Mouse (Mus musculus) stomach, embryonic 14.5 days (tissue): Measurements from ENCODE around the gene Pnpla3. TPM values are rescaled to one million over a fixed set of nuclear protein-coding genes. Genes with fewer than 3 reads are reported as not detected.

Experiments used
- ATAC-seq: fragments of 200-750 bp; cut with Nextera tagmentation; 2 replicates; pipeline ENCODE4 v1.8.0; 2017; ENCODE audit warnings: low read depth, moderate TSS enrichment; ENCODE audit not compliant: insufficient number of reproducible peaks, insufficient read depth, low FRiP score
- H3K27ac ChIP-seq: fragments of 300-500 bp; sonication (generic); 2 replicates; pipeline ENCODE4 v1.5.1; 2014; ENCODE audit warnings: mild to moderate bottlenecking, low read length, moderate library complexity, mixed read lengths
- H3K27me3 ChIP-seq: fragments of 300-500 bp; sonication (generic); 2 replicates; pipeline ENCODE4 v1.6.1; 2014; ENCODE audit warnings: low read length, control low read depth, mixed read lengths; ENCODE audit not compliant: control insufficient read depth, insufficient read depth
- H3K36me3 ChIP-seq: fragments of 300-500 bp; sonication (generic); 2 replicates; pipeline ENCODE4 v1.6.1; 2014; ENCODE audit warnings: mild to moderate bottlenecking, control low read depth, low read length, moderate library complexity, mixed read lengths; ENCODE audit not compliant: control insufficient read depth, insufficient read depth
- H3K4me1 ChIP-seq: fragments of 300-500 bp; sonication (generic); 2 replicates; pipeline ENCODE4 v1.6.1; 2014; ENCODE audit warnings: low read length, control low read depth, mixed read lengths; ENCODE audit not compliant: control insufficient read depth, insufficient read depth
- H3K4me2 ChIP-seq: fragments of 300-500 bp; sonication (generic); replicated peaks from 2 replicates; pipeline ENCODE4 v1.6.1; 2014; ENCODE audit warnings: low read depth, low read length, control low read depth
- H3K4me3 ChIP-seq: fragments of 300-500 bp; sonication (generic); 2 replicates; pipeline ENCODE4 v1.5.1; 2014; ENCODE audit warnings: low read depth, low read length, control low read depth
- H3K9ac ChIP-seq: fragments of 300-500 bp; sonication (generic); replicated peaks from 2 replicates; pipeline ENCODE4 v1.6.1; 2014; ENCODE audit warnings: low read depth, mild to moderate bottlenecking, control low read depth, low read length, moderate library complexity, mixed read lengths
- H3K9me3 ChIP-seq: fragments of 300-500 bp; sonication (generic); 2 replicates; pipeline ENCODE4 v1.6.1; 2016; ENCODE audit warnings: low read depth, low read length, control low read depth; ENCODE audit not compliant: control insufficient read depth
- WGBS: fragments of 180-500 bp; shearing (Covaris S2); extraction: QIAGEN DNeasy Blood & Tissue Kit; methylation state at CpG from one replicate; pipeline ENCODE4 v1.1.7; 2014; 5-methylcytosine and 5-hydroxymethylcytosine counted together
- polyA plus RNA-seq: library from polyadenylated mRNA; unstranded; fragments of >200 nt; fragmentation: Nextera tagmentation; extraction: Ambion mirVana; gene quantifications from 2 replicates; pipeline ENCODE4 v1.2.1, GENCODE M21; 2014

The Pnpla3 gene
- 0.51 and 0.70 TPM in 2 replicates for polyA plus RNA-seq

DNA sequence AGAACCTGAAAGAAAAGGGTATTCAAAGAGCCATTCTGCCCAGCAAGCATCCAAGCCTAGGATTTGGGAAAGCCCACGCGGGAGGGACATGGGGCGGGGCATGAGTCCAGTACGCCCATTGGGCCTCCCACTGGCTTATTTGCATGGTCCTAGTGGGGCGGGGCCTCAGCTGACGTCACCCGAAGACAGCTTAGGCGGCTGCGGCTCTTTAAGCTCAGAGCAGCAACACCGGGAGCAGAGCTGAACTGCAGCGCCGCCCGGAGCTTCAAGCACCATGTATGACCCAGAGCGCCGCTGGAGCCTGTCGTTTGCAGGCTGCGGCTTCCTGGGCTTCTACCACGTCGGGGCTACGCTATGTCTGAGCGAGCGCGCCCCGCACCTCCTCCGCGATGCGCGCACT lies at the start of gene Pnpla3:
Gene Pnpla3, plus strand, starts transcription at position 238 of the 400 bp plus-strand sequence.
- H3K9me3 ChIP-seq, result no peaks in the 10 kb centered on the region
- H3K4me3 ChIP-seq, result peak within 1 kb of the TSS; percentile 47
- peak; percentile 98 for ATAC-seq
- peak within 1 kb of the TSS; percentile 14; the same call in 1 of the 2 replicates for H3K9ac ChIP-seq
- peaks cover 4% of the 10 kb centered on the region; the same call in 1 of the 2 replicates for H3K27me3 ChIP-seq
- no peak within 1 kb of the TSS for H3K27ac ChIP-seq
- peak within 1 kb of the TSS; percentile 96 for H3K4me2 ChIP-seq
- peaks cover 10% of the 10 kb centered on the region; the same call in 1 of the 2 replicates for H3K4me1 ChIP-seq
- WGBS, result under 1% methylated on average over 28 of the region's 28 CpGs
- no peaks in the 10 kb centered on the region for H3K36me3 ChIP-seq

DNA sequence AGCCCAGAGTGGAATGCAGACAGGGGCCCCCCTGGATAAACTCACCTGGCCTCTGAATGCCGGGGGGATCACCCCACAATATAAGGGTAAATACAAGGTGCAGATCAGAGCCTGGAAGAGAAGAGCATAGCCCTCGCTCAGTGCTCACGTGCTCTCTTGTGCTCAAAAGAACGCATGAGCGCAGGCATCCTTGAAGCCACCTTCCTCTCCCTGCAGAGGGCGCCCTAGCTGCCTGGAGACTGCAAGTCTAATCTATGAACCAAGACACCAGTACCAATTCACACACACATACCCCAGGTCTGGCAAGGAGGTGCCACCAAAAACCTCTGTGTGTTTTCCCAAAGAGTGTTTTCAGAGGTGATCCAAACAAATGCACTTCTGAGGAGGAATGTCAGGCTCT lies 47.0 kb upstream of the Pnpla3 start:
- WGBS, result 26% methylated on average over 6 of the region's 6 CpGs
- H3K27ac ChIP-seq, result no peak overlapping the region

DNA sequence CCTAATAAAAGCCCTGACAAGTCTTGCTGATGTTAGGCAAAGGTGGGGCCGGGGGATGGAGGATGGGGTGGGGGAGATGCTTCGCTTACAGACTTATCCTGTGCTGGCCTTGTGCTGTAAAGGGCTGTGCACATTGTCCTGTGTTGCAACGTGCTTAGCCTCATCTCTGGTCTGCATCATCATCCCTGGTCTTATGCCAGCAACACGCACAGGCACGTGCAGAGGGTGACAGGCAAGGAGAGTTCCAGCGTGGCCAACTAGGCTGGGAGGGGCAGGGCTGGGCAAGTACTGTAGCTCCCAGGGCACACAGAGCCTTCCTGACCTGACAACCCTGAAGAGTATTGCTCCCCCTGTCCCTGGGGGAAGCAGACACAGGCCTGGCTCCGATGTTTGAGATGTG lies 46.6 kb upstream of the Pnpla3 start:
- Histone ChIP-seq H3K9ac (no peak overlapping the region), H3K4me1 (no peaks in the 10 kb centered on the region), H3K27ac (no peak overlapping the region), H3K9me3 (no peaks in the 10 kb centered on the region), H3K4me3 (no peak overlapping the region), H3K36me3 (no peaks in the 10 kb centered on the region), H3K27me3 (no peaks in the 10 kb centered on the region), H3K4me2 (no peak overlapping the region)
- no peak for ATAC-seq
- WGBS, result 70% methylated on average over 7 of the region's 7 CpGs

More for the DNA sequence above, 47.0 kb upstream of the Pnpla3 start:
- Histone ChIP-seq H3K4me1 (no peaks in the 10 kb centered on the region), H3K4me3 (no peak overlapping the region), H3K4me2 (no peak overlapping the region), H3K36me3 (no peaks in the 10 kb centered on the region), H3K27me3 (no peaks in the 10 kb centered on the region), H3K9ac (no peak overlapping the region), H3K9me3 (no peaks in the 10 kb centered on the region)
- ATAC-seq, result no peak

DNA sequence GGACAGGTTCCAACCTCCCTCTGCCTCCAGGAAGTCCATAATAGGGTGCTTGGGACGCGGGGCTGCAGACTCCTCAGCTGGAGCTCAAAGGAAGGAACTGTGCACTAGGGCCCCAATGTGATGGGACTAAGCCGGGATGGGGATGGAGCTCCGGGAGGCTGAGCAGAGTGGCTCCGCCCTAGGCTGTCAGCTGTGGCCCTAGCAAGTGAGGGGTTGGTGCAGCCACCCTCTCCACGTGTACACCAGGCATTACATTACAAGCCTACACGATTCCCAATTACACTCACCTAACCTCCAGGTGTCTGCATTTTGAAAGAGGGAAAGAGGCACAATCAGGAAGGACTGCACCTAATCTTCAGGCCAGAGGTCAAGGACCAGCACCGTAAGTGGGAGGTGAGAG lies 44.6 kb upstream of the Pnpla3 start, which contains the start of gene Pnpla5:
Gene Pnpla5, minus strand, starts transcription at position 101 of the 400 bp plus-strand sequence.
- H3K4me2 ChIP-seq, result no peak within 1 kb of the TSS
- no peaks in the 10 kb centered on the region for H3K9me3 ChIP-seq
- no peak for ATAC-seq
- H3K4me1 ChIP-seq, result no peaks in the 10 kb centered on the region
- WGBS, result 61% methylated on average over 8 of the region's 8 CpGs
- no peak within 1 kb of the TSS for H3K9ac ChIP-seq
- no peak within 1 kb of the TSS for H3K4me3 ChIP-seq
- no peak within 1 kb of the TSS for H3K27ac ChIP-seq
- no peaks in the 10 kb centered on the region for H3K27me3 ChIP-seq
- no peaks in the 10 kb centered on the region for H3K36me3 ChIP-seq

DNA sequence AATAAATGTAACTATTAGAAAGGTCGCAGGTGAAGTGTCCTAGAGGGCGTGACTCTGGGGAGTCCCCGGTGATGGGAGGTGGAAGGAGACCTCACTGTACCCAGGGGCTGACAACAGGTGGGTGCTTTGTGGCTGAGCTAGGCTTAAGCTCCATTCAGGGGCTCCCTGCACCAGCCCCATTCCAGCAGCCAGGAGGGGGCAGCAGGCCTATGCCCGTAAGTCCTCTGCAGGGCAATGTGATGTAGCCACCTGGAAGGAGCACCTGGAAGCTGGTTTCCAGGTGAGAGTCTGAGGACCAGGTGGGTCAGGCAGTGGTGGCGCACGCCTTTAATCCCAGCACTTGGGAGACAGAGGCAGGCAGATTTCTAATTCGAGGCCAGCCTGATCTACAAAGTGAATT lies 43.6 kb upstream of the Pnpla3 start:
- ATAC-seq, result no peak
- WGBS, result 55% methylated on average over 7 of the region's 7 CpGs
- Histone ChIP-seq H3K4me1 (no peaks in the 10 kb centered on the region), H3K27ac (no peak overlapping the region), H3K4me2 (no peak overlapping the region), H3K4me3 (no peak overlapping the region), H3K27me3 (no peaks in the 10 kb centered on the region), H3K36me3 (no peaks in the 10 kb centered on the region), H3K9ac (no peak overlapping the region), H3K9me3 (no peaks in the 10 kb centered on the region)

DNA sequence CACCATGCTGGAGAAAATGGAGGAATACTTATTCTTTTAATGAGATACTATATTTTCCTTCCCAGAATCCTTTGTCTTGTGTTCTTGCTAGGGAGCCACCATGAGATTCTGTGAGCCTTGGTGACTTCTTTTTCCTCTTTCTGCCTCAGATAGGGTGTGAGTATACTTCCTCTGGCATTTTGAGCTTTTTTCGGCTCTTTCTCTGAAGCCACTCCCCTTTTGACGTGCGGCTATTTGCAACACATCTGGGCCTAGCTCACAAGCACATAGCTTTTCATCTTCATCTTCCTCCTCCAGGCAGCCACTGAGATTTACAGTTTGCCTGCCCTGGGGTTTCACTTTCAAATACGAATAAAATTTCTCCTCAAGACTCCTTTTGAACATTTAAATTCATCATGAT lies 41.2 kb upstream of the Pnpla3 start:
- 68% methylated on average over 4 of the region's 4 CpGs for WGBS
- H3K4me1 ChIP-seq, result no peaks in the 10 kb centered on the region

DNA sequence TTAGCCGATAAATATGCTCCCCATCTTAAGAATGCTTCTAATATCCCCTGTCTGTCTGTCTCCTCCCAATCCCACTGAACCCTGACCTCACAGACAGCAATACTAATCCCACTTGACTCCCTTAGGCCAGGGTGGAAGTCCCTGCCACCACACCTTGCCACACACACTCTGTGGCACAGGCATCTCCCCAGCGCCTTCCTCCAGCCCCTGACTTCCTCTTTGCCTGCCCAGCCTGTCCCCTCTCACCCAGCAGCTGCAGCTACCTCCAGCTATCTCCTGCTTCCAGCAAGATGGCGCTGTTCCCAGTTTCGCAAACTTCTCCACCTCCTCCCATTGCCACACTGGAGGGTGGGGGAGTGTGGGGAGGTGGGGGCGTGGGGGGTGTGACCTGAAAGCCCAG lies 40.8 kb upstream of the Pnpla3 start:
- H3K27ac ChIP-seq, result no peak overlapping the region
- no peak overlapping the region for H3K9ac ChIP-seq
- WGBS, result 34% methylated on average over 5 of the region's 5 CpGs
- H3K4me1 ChIP-seq, result no peaks in the 10 kb centered on the region
- H3K36me3 ChIP-seq, result no peaks in the 10 kb centered on the region
- H3K9me3 ChIP-seq, result no peaks in the 10 kb centered on the region
- H3K27me3 ChIP-seq, result no peaks in the 10 kb centered on the region
- H3K4me3 ChIP-seq, result no peak overlapping the region
- no peak overlapping the region for H3K4me2 ChIP-seq
- no peak for ATAC-seq

More for the DNA sequence above, 41.2 kb upstream of the Pnpla3 start:
- H3K9me3 ChIP-seq, result no peaks in the 10 kb centered on the region
- H3K27me3 ChIP-seq, result no peaks in the 10 kb centered on the region
- no peak overlapping the region for H3K9ac ChIP-seq
- H3K4me3 ChIP-seq, result no peak overlapping the region
- H3K36me3 ChIP-seq, result no peaks in the 10 kb centered on the region
- no peak overlapping the region for H3K4me2 ChIP-seq
- H3K27ac ChIP-seq, result no peak overlapping the region
- ATAC-seq, result no peak

DNA sequence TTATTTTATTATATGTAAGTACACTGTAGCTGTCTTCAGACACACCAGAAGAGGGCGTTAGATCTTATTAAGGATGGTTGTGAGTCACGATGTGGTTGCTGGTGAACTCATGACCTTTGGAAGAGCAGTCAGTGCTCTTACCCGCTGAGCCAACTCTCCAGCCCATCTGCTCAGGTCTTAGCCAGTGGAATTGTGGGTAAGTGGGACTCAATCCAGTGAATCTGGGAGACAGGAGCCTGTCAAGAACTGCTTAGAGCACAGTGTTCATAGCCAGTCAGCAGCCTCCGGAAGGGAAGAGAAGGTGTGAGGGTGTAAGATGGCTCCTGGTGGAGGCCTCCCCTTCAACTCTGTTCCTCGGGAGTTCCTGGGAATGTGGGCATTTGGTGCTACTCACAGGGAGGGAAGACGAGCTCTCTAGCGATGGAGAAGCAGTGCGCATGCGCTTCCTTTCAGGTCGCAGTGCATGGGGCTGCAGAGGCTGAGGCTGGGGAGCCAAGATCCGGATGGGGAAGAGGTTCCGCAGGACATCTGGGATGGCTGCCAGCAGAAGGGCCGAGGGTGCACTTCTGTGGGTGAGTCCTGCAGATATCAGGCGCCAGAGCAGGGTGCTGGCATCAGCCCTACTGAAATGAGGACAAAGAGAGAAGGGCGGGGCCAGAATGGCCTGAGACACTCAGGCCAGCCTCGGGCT lies 36.4 kb upstream of the Pnpla3 start:
- Histone ChIP-seq H3K27ac (no peak overlapping the region), H3K4me1 (no peaks in the 10 kb centered on the region), H3K9ac (no peak overlapping the region), H3K27me3 (no peaks in the 10 kb centered on the region), H3K4me3 (no peak overlapping the region), H3K9me3 (no peaks in the 10 kb centered on the region), H3K36me3 (no peaks in the 10 kb centered on the region), H3K4me2 (no peak overlapping the region)
- 52% methylated on average over 16 of the region's 16 CpGs for WGBS
- ATAC-seq, result no peak

DNA sequence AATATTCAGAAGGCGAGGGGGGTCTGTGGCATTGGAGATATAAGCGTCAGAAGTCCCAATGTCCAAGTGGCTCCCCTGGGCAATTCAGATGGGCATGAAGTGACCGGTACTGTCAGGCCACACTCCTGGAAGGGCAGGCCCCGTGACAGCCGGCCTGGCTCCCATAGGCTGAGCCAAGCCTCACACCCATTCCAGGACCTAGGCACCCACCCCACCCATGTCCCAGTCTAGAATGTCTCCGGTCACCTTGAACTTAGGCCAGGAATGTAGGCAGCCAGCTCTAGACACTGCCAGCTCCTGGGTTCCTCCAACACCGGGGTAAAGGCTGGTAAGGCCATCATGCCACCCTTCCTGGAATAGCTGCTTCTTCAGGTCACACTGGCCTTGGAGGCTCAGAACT lies 35.7 kb upstream of the Pnpla3 start:
- no peak for ATAC-seq
- Histone ChIP-seq H3K9ac (no peak overlapping the region), H3K27me3 (no peaks in the 10 kb centered on the region), H3K9me3 (no peaks in the 10 kb centered on the region), H3K27ac (no peak overlapping the region), H3K4me3 (no peak overlapping the region), H3K36me3 (no peaks in the 10 kb centered on the region), H3K4me1 (no peaks in the 10 kb centered on the region), H3K4me2 (no peak overlapping the region)
- WGBS, result 93% methylated on average over 7 of the region's 7 CpGs
